Mouse (Mus musculus): ENCODE measurements around the gene Dlg1.
A peak's percentile ranks its signal among the peaks of the same experiment; 100 is the strongest.

The Dlg1 gene

DNA sequence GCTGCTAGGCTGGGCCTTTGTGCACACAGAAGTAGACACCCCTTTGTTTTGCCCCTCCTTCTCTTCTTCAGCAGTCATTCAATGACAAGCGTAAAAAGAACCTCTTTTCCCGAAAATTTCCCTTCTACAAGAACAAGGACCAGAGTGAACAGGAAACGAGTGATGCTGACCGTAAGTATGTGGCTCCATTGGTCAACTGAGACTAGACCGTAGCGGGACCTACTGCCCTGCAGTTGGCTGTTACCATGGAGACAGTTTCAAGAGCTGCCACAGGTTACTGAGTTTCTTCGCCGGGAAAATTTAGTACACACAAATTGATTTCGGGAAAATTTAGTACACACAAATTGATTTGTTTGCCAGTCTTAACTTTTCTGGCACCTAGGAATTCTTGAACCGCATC is 183.5 kb downstream of the Dlg1 start:
- DNase-seq (ENCODE audit: low spot score) = no peak

- DNase-seq (ENCODE audit: low spot score) = no peak
Measured at GRCm38 (mm10) chr16:31863920-31864319, 200.7 kb downstream of the Dlg1 start.

DNA sequence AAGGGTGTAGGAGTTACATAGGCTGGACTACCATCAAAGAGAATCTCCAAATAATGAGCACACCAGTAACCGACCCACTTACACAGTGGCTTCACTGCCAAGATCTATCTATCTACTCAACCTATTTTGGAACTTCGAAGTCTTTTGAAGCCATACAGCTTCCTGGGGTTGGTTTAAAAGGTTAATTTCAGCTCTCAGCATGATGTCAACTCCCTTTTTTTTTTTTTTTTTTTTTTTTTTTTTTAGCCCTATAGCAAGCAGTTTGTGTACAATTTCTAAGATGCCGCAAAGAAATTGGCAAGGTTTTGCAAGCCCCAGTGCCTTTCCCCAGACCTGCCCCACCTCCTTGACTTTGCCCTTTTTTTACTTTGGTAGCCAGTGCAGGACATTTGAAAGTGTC is 202.0 kb downstream of the Dlg1 start:
- DNase-seq (ENCODE audit: low spot score) = no peak

DNA sequence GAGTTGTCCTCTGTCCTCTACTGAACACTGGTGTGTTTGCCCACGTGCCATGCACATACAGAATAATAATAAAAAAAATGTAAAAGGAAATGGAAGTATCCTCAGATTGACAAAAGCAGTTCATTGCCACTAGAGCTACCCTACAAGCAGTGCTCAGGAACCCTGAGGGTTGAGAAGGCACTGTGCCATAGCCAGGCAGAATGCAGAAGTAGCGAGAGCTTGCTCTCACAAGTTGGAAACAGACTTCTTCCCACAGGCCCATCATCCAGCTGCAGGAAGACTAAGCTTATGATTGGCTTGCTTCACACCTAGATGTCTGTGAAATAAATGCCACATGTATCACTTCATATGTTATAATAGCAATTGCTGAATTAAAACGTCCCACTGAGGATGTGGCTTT is 203.7 kb downstream of the Dlg1 start:
- no peak for DNase-seq (ENCODE audit: low spot score)

GRCm38 (mm10) chr16:31867736-31868135 is 204.5 kb downstream of the Dlg1 start:
- DNase-seq (ENCODE audit: low spot score) = no peak

DNA sequence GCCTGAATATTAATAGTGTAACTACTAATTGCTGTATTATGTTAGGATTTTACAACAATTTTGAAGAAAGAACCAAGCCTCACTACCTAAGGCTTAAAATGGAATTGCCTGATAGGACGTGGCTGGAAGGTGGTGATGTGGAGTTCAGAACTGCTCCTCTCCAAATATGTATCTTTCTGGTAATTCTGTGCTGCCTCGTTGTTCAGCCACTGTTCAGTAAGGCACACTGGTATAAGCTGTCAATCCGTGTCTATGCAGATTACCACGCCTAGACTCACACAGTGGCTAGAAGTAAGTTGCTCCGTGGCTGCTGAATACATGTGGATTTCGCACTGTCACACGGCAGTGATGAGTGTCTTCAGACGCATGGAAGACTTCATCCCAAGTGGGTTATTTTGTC is 210.5 kb downstream of the Dlg1 start:
- no peak for DNase-seq (ENCODE audit: low spot score)

GRCm38 (mm10) chr16:31875391-31875790 is 212.1 kb downstream of the Dlg1 start:
- no peak for DNase-seq (ENCODE audit: low spot score)

DNA sequence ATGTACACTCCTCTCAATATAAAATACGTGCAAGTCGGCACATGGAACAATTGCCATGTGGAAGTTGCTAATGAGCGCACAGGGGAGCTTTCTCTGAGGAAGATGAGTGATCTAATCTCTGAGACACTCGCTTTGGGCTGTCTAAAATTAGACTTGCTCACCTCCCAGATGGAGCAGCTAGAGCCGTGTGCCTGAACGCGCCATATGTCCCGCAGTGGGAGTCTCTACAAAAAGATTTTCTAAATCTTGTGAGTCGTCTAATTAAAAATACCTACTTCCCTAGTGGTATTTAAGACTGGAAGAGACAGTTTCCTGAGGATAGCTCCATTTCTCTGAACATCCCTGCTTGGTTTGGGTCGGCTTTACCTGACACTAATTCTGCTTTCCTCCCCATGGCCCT is 213.1 kb downstream of the Dlg1 start:
- DNase-seq (ENCODE audit: low spot score) = no peak

- DNase-seq (ENCODE audit: low spot score) = no peak
Measured at GRCm38 (mm10) chr16:31878052-31878451, 214.8 kb downstream of the Dlg1 start.

- DNase-seq (ENCODE audit: low spot score) = peak; percentile 80
Measured at GRCm38 (mm10) chr16:31878573-31879257, 215.5 kb downstream of the Dlg1 start, which contains the start of gene Meltf. Meltf (plus strand) TSS chr16:31878810.

DNA sequence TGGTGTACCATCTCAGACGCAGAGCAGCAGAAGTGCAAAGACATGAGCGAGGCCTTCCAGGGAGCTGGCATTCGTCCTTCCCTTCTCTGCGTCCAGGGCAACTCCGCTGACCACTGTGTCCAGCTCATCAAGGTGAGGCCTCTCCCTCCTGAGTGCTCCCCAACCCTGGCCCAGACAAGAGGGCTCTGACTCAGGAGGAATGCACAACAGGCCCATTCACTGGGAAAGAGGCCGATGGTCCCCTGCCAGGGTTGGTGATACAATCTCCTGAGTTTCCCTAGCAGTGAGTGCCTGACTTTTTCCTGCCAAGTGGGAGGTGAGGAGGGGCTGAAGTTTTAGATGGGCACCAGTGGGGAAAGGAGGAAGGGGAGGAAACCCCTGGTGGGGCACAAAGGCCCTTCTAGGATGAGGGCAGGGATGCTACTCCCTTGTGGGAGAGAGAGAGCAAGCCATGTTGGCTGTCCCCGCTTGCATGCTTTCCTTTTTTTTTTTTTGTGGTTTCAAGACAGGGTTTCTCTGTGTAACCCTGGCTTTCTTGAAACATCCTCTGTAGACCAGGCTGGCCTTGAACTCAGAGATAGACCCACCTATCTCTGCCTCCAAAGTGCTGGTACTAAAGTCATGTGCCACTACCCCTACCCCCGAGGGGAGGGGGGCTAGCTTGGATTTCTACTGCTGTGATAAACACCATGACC is 217.1 kb downstream of the Dlg1 start:
- DNase-seq (ENCODE audit: low spot score) = no peak

GRCm38 (mm10) chr16:31882381-31882908 is 219.2 kb downstream of the Dlg1 start:
- DNase-seq (ENCODE audit: low spot score) = peak; percentile 69

DNA sequence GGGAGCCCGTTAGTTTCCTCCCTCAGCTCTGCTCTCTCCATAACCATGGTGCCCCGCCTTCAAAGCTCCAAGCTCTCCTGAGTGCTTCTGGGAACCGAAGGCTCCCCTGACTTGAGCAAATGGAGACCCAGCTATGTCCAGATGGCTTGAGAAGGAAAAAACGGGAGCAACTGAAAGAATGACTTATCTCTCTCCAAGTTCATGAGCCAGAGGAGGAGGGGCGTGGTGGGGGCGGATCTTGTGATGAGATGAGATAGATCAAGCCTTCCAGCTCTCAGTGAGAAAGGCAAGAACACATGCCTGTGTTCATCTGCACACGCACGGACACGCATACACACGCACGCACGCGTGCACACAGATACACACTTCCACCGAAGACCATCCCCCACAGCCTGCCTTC is 220.1 kb downstream of the Dlg1 start:
- peak; percentile 42 for DNase-seq (ENCODE audit: low spot score)

DNA sequence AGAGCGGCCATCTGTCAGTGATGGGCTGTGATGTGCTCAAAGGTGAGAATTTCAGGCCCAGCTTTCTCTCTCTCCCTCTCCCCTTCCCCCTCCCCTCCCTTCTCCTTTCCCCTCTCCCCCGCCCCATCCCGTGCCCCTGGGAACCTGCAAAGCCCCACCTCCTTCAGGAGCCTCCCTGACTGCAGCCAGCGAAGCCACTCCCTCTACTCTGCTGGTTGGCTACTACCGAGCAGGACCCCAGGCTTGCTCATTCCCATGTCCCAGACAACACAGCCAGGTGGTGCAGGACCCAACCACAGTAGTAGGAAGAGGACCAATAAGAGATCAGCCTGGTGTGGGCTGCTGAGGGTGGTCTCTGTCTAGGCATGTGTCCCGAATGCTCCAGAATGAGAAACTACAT is 220.7 kb downstream of the Dlg1 start:
- peak; percentile 21 for DNase-seq (ENCODE audit: low spot score)

GRCm38 (mm10) chr16:31890907-31891306 is 227.7 kb downstream of the Dlg1 start:
- DNase-seq (ENCODE audit: low spot score) = no peak

- no peak for DNase-seq (ENCODE audit: low spot score)
Measured at GRCm38 (mm10) chr16:31893396-31894141, 230.3 kb downstream of the Dlg1 start.

- DNase-seq (ENCODE audit: low spot score) = peak; percentile 80
Measured at GRCm38 (mm10) chr16:31896971-31897774, 233.9 kb downstream of the Dlg1 start.

DNA sequence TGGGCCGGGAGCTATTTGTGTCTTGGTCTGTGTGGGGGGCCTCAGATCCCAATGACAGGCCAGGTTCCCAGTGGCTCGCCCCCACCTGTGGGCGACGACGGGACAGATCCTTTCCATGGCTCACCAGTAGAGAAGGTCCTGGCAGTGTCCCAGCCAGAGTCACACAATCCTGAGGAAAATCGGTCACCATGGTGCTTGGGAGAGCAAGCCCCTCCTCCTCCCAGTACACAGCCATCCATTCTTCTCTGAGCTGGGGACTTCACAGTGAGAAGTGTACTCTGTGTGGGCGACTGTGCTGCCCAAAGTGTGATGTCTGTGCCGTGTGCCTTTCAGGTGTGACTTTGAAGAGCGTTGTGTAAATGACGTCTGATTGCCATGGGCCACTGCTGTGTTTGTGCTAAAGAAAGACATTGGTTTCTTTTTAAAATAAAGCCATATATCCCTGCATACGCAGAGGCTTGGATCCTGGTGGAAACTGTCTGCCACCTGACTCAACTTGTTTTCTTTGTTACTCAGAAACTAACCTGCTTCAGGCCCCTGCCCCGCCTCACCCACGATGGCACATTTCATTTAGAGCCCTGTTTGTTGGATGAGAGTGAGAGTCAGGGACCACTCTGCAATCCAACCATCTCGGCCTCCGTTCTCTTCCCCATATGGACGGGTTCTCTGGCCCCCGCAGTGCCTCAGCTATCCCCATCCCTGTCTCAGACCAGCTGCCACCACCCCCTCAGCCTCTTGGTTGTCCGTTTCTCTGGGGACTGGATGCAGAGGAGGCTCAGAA is 235.5 kb downstream of the Dlg1 start:
- no peak for DNase-seq (ENCODE audit: low spot score)

DNA sequence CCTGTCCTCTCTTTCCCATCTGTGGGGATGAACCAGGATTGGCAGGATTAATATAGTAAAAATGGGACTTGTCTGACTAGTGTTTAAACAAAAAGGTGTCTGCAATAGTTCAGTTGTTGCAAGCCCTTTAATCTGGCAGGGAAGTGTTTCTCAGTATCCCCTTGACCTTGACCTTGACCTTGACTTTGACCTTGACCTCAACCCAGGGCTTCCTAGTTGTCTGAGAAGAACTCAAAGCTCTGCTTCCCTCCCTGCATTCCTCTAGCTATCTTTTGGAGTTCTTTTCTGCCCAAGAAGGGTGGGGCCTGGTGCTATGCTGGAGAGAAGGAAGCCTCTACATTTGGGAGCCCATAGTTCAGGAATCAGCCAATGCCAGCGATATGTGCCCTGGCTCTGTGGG is 238.6 kb downstream of the Dlg1 start:
- no peak for DNase-seq (ENCODE audit: low spot score)

GRCm38 (mm10) chr16:31903239-31903638 is 240.0 kb downstream of the Dlg1 start:
- no peak for DNase-seq (ENCODE audit: low spot score)

DNA sequence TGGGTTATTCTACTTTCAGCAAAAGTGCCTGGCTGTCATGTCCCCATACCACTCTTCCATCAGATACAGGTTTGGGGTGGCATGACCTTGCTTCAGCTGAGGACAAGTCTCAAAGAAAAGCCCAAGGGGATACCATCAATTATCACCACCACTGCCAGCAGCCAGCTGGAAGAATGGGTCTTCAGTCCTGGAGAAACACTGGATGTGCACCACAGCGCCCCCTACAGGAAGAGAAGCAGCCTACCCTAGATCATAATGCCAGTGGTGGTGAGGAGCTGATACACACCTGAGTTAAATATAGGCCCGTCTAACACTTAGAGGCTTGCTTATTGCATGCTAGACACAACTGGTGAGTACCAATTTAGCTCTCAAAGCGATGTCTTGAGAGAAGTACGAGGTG is 242.1 kb downstream of the Dlg1 start:
- DNase-seq (ENCODE audit: low spot score) = no peak

Data from yolk sac, embryonic 10.5 days (tissue).